Mouse (Mus musculus) olfactory bulb, adult 2 months (tissue): ENCODE measurements around the gene Trub1.

Source experiments
- CTCF ChIP-seq: fragments of 200-500 bp; IDR thresholded peaks from 2 replicates; pipeline ENCODE4 v1.5.1; 2012; ENCODE audit warnings: low read depth, mild to moderate bottlenecking, low read length, moderate library complexity; ENCODE audit not compliant: insufficient read depth
- POLR2A ChIP-seq: fragments of 200-500 bp; IDR thresholded peaks from 2 replicates; pipeline ENCODE4 v1.6.1; 2012; ENCODE audit warnings: mild to moderate bottlenecking, low read depth, low read length, moderate library complexity; ENCODE audit not compliant: insufficient read depth

DNA sequence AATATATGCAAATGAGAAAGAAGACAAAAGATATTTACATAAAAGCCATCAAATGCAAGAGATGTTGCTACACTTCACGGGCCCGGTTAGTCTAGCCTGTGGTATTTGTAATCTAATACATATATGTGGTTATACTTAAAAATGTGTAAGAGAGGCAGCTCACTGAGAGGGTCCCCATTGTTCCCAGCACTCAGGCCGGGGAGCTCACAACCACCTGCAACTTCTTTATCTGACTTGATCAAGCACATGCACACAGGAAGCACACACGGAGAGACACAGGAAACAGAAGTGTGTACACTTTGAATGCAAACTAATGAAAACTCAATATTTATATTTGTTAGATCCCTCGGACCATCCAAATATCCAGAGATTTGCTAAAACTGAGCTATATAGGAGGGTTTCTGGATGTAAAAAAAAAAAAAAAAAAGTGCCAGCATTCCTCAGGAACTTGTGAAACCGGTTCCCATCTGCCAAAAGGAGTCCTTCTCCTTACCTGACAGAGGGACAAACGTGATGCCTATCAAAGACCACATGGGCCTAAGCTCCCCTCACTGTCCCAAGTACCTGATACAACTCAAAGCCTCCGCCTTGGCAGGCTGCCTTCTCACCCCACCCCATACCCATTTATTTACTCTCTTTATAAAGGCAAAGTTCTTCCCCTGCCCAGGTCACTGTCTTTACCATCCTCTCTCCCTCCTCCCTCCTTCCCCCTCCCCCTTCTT is 9.6 kb upstream of the Trub1 start:
- TF ChIP-seq CTCF = no peak
- TF ChIP-seq POLR2A = no peak
